ENCODE assay signal across 24 mouse cellular contexts in genomic region chr1:69641986-69642385, GRCm38 (mm10). TPM values are rescaled to one million over a fixed set of nuclear protein-coding genes. Genes with fewer than 3 reads are reported as not detected.
DNase-seq lines count a peak whose midpoint lies in the region; ATAC-seq and TF ChIP-seq lines count a peak whose summit lies in the region.
"Had no signal": no experiment of that assay in that cellular context is flagged by ENCODE, and none has a peak within 500 bp of the region (broad histone marks: within the 10 kb centered on the region; RNA-seq: fewer than 3 reads in every experiment).

No protein-coding gene starts in this region.

- intact Hi-C loops in gastrocnemius, adult 2 months (cut with DNase I): loop anchor here (5.0 kb wide), 1 partner anchor 45 kb away; the partner anchor contains the start of gene Ikzf2
- intact Hi-C loops in gastrocnemius, postnatal 14 days (cut with DNase I; ENCODE audit: low total_unique reads): no loop called here

- no peaks in the 10 kb centered on the region; the same call in none of the 2 replicates for H3K4me1 ChIP-seq in embryonic facial prominence, embryonic 14.5 days (ENCODE audit: control insufficient read depth, insufficient read depth, low read length)
- peaks cover 10% of the 10 kb centered on the region; the same call in 1 of the 2 replicates for H3K4me1 ChIP-seq in embryonic facial prominence, embryonic 10.5 days
- H3K4me1 ChIP-seq: embryonic facial prominence, embryonic 15.5 days; forebrain, embryonic 10.5 days; forebrain, embryonic 12.5 days had no signal

- no peaks in the 10 kb centered on the region for H3K9me3 ChIP-seq in embryonic facial prominence, embryonic 14.5 days (ENCODE audit: control insufficient read depth, low read length)
- H3K9me3 ChIP-seq in embryonic facial prominence, embryonic 10.5 days: no peaks in the 10 kb centered on the region
- H3K9me3 ChIP-seq: embryonic facial prominence, embryonic 12.5 days; embryonic facial prominence, embryonic 15.5 days; forebrain, embryonic 10.5 days; forebrain, embryonic 12.5 days had no signal

- H3K36me3 ChIP-seq in embryonic facial prominence, embryonic 14.5 days (ENCODE audit: control insufficient read depth, insufficient read depth, low read length): no peaks in the 10 kb centered on the region
- H3K36me3 ChIP-seq in embryonic facial prominence, embryonic 10.5 days (replicated peaks): no peaks in the 10 kb centered on the region
- H3K36me3 ChIP-seq: embryonic facial prominence, embryonic 12.5 days; embryonic facial prominence, embryonic 15.5 days; forebrain, embryonic 10.5 days; forebrain, embryonic 12.5 days had no signal

- no peak overlapping the region for H3K27ac ChIP-seq in embryonic facial prominence, embryonic 14.5 days (replicated peaks; ENCODE audit: low read depth, low read length)
- H3K27ac ChIP-seq in embryonic facial prominence, embryonic 10.5 days (replicated peaks): no peak overlapping the region
- peak overlapping the region; percentile 57 for H3K27ac ChIP-seq in gastrocnemius, adult 2 months
- H3K27ac ChIP-seq: embryonic facial prominence, embryonic 12.5 days; embryonic facial prominence, embryonic 15.5 days; forebrain, embryonic 10.5 days; forebrain, embryonic 12.5 days had no signal

- ATAC-seq in embryonic facial prominence, embryonic 14.5 days (ENCODE audit: low read depth): peak; percentile 15; the same call in 1 of the 2 replicates
- ATAC-seq: forebrain, embryonic 14.5 days; forebrain, embryonic 16.5 days had no signal

- no peak for TF ChIP-seq CTCF in gastrocnemius, adult 2 months (IDR thresholded peaks at IDR 0.05)

- H3K9ac ChIP-seq in embryonic facial prominence, embryonic 14.5 days (ENCODE audit: low read depth, low read length): no peak overlapping the region
- H3K9ac ChIP-seq: embryonic facial prominence, embryonic 12.5 days; embryonic facial prominence, embryonic 15.5 days; forebrain, embryonic 12.5 days had no signal

- H3K4me2 ChIP-seq in embryonic facial prominence, embryonic 14.5 days (ENCODE audit: low read depth, low read length): no peak overlapping the region
- H3K4me2 ChIP-seq: embryonic facial prominence, embryonic 12.5 days; embryonic facial prominence, embryonic 15.5 days; forebrain, embryonic 12.5 days had no signal

- no peaks in the 10 kb centered on the region for H3K27me3 ChIP-seq in embryonic facial prominence, embryonic 14.5 days (replicated peaks; ENCODE audit: control insufficient read depth, insufficient read depth, low read length)
- no peaks in the 10 kb centered on the region for H3K27me3 ChIP-seq in embryonic facial prominence, embryonic 10.5 days (replicated peaks; ENCODE audit: low read depth, poor library complexity, severe bottlenecking)
- H3K27me3 ChIP-seq: embryonic facial prominence, embryonic 12.5 days; embryonic facial prominence, embryonic 15.5 days; forebrain, embryonic 12.5 days had no signal

- H3K4me3 ChIP-seq in embryonic facial prominence, embryonic 14.5 days (ENCODE audit: low read depth, low read length): no peak overlapping the region
- H3K4me3 ChIP-seq in embryonic facial prominence, embryonic 10.5 days: no peak overlapping the region
- no peak overlapping the region for H3K4me3 ChIP-seq in gastrocnemius, adult 2 months
- H3K4me3 ChIP-seq: embryonic facial prominence, embryonic 12.5 days; embryonic facial prominence, embryonic 15.5 days; erythroblast, embryonic 14.5 days; forebrain, embryonic 10.5 days; forebrain, embryonic 12.5 days had no signal

- 68% methylated on average over 6 of the region's 6 CpGs for WGBS in embryonic facial prominence, embryonic 14.5 days
- WGBS in embryonic facial prominence, embryonic 10.5 days: 87% methylated on average over 6 of the region's 6 CpGs

- DNase-seq in embryonic facial prominence, embryonic 14.5 days (ENCODE audit: low spot score): no peak
- DNase-seq in embryonic facial prominence, embryonic 10.5 days (ENCODE audit: low spot score): no peak
- DNase-seq in gastrocnemius, adult 2 months: peak; percentile 68
- DNase-seq in gastrocnemius, postnatal 10 days: no peak
- DNase-seq in gastrocnemius, postnatal 14 days: peak; percentile 5
- DNase-seq in skeletal muscle tissue, adult 2 months (ENCODE audit: low read depth, low spot score): peak; percentile 60
- no peak for DNase-seq in right cerebral cortex, postnatal 10 days (ENCODE audit: low spot score in 2 of 2)
- DNase-seq: adrenal gland, adult 2 months; adrenal gland, postnatal 10 days; adrenal gland, postnatal 25 days; cerebellum, adult 11 months; cerebellum, adult 18-20 months; cerebellum, adult 8-10 months; cerebellum, adult 9-11 months; cerebellum, postnatal 14 days; cerebellum, postnatal 36 days; embryo, embryonic 11 days had no signal

RNA-seq across cellular contexts. Expression of gene Ikzf2, which starts 45.1 kb away (rescaled TPM):
- polyA plus RNA-seq in embryonic facial prominence, embryonic 14.5 days (2014; fragmentation: Nextera tagmentation; extraction: Ambion mirVana): 4.2 and 5.6 TPM in 2 replicates
- 7.5 and 9.1 TPM in 2 replicates for polyA plus RNA-seq in embryonic facial prominence, embryonic 10.5 days (2016; fragmentation: Nextera tagmentation; extraction: Ambion mirVana)
- total RNA-seq in gastrocnemius, adult 2 months (2021): 10 to 100 TPM; 15.0 to 24.4 TPM
- total RNA-seq in gastrocnemius, postnatal 10 days (2021): 10 to 100 TPM in 1 of 2 experiments, 1 to 10 TPM in 1; 8.9 to 11.6 TPM
- total RNA-seq in gastrocnemius, postnatal 14 days (2021): 1 to 10 TPM; 7.2 to 7.4 TPM

Comparison
In these comparisons a context has a peak if more than half of its experiments do, and no peak if none do; other contexts are left out.
1. DNase-seq: peak in gastrocnemius, adult 2 months (single experiment), gastrocnemius, postnatal 14 days (single experiment) and skeletal muscle tissue, adult 2 months (single experiment); none in embryonic facial prominence, embryonic 14.5 days (single experiment), embryonic facial prominence, embryonic 10.5 days (single experiment), gastrocnemius, postnatal 10 days (single experiment) and right cerebral cortex, postnatal 10 days (0 of 2).